ENCODE assay signal across 9 mouse cellular contexts in genomic region chr1:156780234-156781005, GRCm38 (mm10). TPM values are rescaled to one million over a fixed set of nuclear protein-coding genes. Genes with fewer than 3 reads are reported as not detected.
DNase-seq lines count a peak whose midpoint lies in the region; ATAC-seq and TF ChIP-seq lines count a peak whose summit lies in the region.
"Had no signal": no experiment of that assay in that cellular context is flagged by ENCODE, and none has a peak within 500 bp of the region (broad histone marks: within the 10 kb centered on the region; RNA-seq: fewer than 3 reads in every experiment).

No protein-coding gene starts in this region.

- no peak for ATAC-seq in midbrain, embryonic 11.5 days (ENCODE audit: low FRiP score)
- 0 out of 2 replicates have a peak, but pooled peaks have one; percentile 7 for ATAC-seq in intestine, embryonic 14.5 days (replicated peaks; ENCODE audit: low FRiP score, low TSS enrichment, low read depth)
- 0 out of 2 replicates have a peak, but pooled peaks have one; percentile 20 for ATAC-seq in stomach, embryonic 15.5 days (ENCODE audit: insufficient read depth, low FRiP score, low read depth)
- no peak for ATAC-seq in monocyte, adult 5-6 weeks (replicated peaks; ENCODE audit: insufficient number of reproducible peaks, low FRiP score, low TSS enrichment, poor library complexity, severe bottlenecking)

- H3K9me3 ChIP-seq in midbrain, embryonic 10.5 days (replicated peaks) = no peaks in the 10 kb centered on the region
- no peaks in the 10 kb centered on the region for H3K9me3 ChIP-seq in midbrain, embryonic 11.5 days (ENCODE audit: control insufficient read depth, low read length)
- H3K9me3 ChIP-seq in intestine, embryonic 14.5 days (ENCODE audit: control insufficient read depth, low read length) = no peaks in the 10 kb centered on the region
- no peaks in the 10 kb centered on the region for H3K9me3 ChIP-seq in stomach, embryonic 15.5 days

- H3K4me3 ChIP-seq in midbrain, embryonic 10.5 days = no peak overlapping the region
- no peak overlapping the region for H3K4me3 ChIP-seq in midbrain, embryonic 11.5 days (ENCODE audit: low read depth, low read length)
- no peak overlapping the region for H3K4me3 ChIP-seq in intestine, embryonic 14.5 days (ENCODE audit: low read depth, low read length)
- no peak overlapping the region for H3K4me3 ChIP-seq in stomach, embryonic 15.5 days (replicated peaks)
- no peak overlapping the region for H3K4me3 ChIP-seq in left cerebral cortex, adult 2 months
- H3K4me3 ChIP-seq: erythroblast, embryonic 14.5 days had no signal

- intact Hi-C loops in gastrocnemius, postnatal 14 days (cut with DNase I; ENCODE audit: low total_unique reads) = no loop called here
- intact Hi-C loops in left cerebral cortex, adult 2 months (cut with DNase I) = no loop called here

- no peak overlapping the region for H3K4me2 ChIP-seq in midbrain, embryonic 11.5 days
- 0 out of 2 replicates have a peak overlapping the region, but pooled peaks have one; percentile 4 for H3K4me2 ChIP-seq in intestine, embryonic 14.5 days (ENCODE audit: low read length)
- peak overlapping the region; percentile 13; the same call in 1 of the 2 replicates for H3K4me2 ChIP-seq in stomach, embryonic 15.5 days

- no peaks in the 10 kb centered on the region for H3K36me3 ChIP-seq in midbrain, embryonic 10.5 days
- no peaks in the 10 kb centered on the region for H3K36me3 ChIP-seq in midbrain, embryonic 11.5 days (ENCODE audit: control insufficient read depth, insufficient read depth, low read length)
- H3K36me3 ChIP-seq in intestine, embryonic 14.5 days (ENCODE audit: control insufficient read depth, insufficient read depth, low read length) = no peaks in the 10 kb centered on the region
- H3K36me3 ChIP-seq in stomach, embryonic 15.5 days = no peaks in the 10 kb centered on the region

- no peak overlapping the region for H3K9ac ChIP-seq in midbrain, embryonic 11.5 days (ENCODE audit: low read length)
- no peak overlapping the region for H3K9ac ChIP-seq in intestine, embryonic 14.5 days (ENCODE audit: low read length)
- H3K9ac ChIP-seq in stomach, embryonic 15.5 days = no peak overlapping the region

- DNase-seq in midbrain, embryonic 10.5 days (ENCODE audit: low spot score) = no peak
- DNase-seq in midbrain, embryonic 11.5 days (ENCODE audit: low spot score, missing footprints) = no peak
- peak; percentile 35 for DNase-seq in gastrocnemius, postnatal 14 days
- peak; percentile 70 for DNase-seq in intestine, embryonic 14.5 days (ENCODE audit: low spot score)
- no peak for DNase-seq in left cerebral cortex, adult 2 months (ENCODE audit: extremely low spot score in 1 of 2, low spot score in 2 of 2)
- no peak for DNase-seq in layer of hippocampus, postnatal 25 days (ENCODE audit: extremely low spot score in 1 of 2, low spot score in 1 of 2)

- peaks cover 85% of the 10 kb centered on the region for H3K27me3 ChIP-seq in midbrain, embryonic 10.5 days (ENCODE audit: low read depth, poor library complexity, severe bottlenecking)
- H3K27me3 ChIP-seq in midbrain, embryonic 11.5 days (ENCODE audit: control insufficient read depth, insufficient read depth, low read length) = peaks cover 17% of the 10 kb centered on the region
- H3K27me3 ChIP-seq in intestine, embryonic 14.5 days (replicated peaks; ENCODE audit: control insufficient read depth, insufficient read depth, low read length) = no peaks in the 10 kb centered on the region
- no peaks in the 10 kb centered on the region for H3K27me3 ChIP-seq in stomach, embryonic 15.5 days (replicated peaks)

- H3K27ac ChIP-seq in midbrain, embryonic 10.5 days (replicated peaks) = 0 out of 2 replicates have a peak overlapping the region, but pooled peaks have one; percentile 17
- no peak overlapping the region for H3K27ac ChIP-seq in midbrain, embryonic 11.5 days (ENCODE audit: low read depth, low read length)
- peak overlapping the region; percentile 88 for H3K27ac ChIP-seq in intestine, embryonic 14.5 days (ENCODE audit: low read depth)
- peak overlapping the region; percentile 91 for H3K27ac ChIP-seq in stomach, embryonic 15.5 days
- H3K27ac ChIP-seq in left cerebral cortex, adult 2 months = no peak overlapping the region

- H3K4me1 ChIP-seq in midbrain, embryonic 10.5 days = peaks cover 70% of the 10 kb centered on the region
- peaks cover 33% of the 10 kb centered on the region for H3K4me1 ChIP-seq in midbrain, embryonic 11.5 days (ENCODE audit: control insufficient read depth, insufficient read depth, low read length)
- H3K4me1 ChIP-seq in intestine, embryonic 14.5 days (replicated peaks; ENCODE audit: control insufficient read depth, insufficient read depth, low read length) = peaks cover 29% of the 10 kb centered on the region
- peaks cover 12% of the 10 kb centered on the region for H3K4me1 ChIP-seq in stomach, embryonic 15.5 days

- WGBS in midbrain, embryonic 10.5 days = 68% methylated on average over 16 of the region's 16 CpGs
- WGBS in midbrain, embryonic 11.5 days = 64% methylated on average over 16 of the region's 16 CpGs
- WGBS in intestine, embryonic 14.5 days = 32% methylated on average over 16 of the region's 16 CpGs
- 46% methylated on average over 16 of the region's 16 CpGs for WGBS in stomach, embryonic 15.5 days

- no peak for TF ChIP-seq CTCF in left cerebral cortex, adult 2 months (IDR thresholded peaks at IDR 0.05)

RNA-seq across cellular contexts. Expression of gene Angptl1, which starts 57.9 kb away (rescaled TPM):
- polyA plus RNA-seq in midbrain, embryonic 10.5 days (2016; fragmentation: Nextera tagmentation; extraction: Ambion mirVana) = 1.0 and 1.3 TPM in 2 replicates
- 1.4 and 1.6 TPM in 2 replicates for polyA plus RNA-seq in midbrain, embryonic 11.5 days (2014; fragmentation: Nextera tagmentation; extraction: Ambion mirVana)
- total RNA-seq in gastrocnemius, postnatal 14 days (2021) = 10 to 100 TPM; 26.8 to 38.1 TPM
- polyA plus RNA-seq in intestine, embryonic 14.5 days (2014; fragmentation: Nextera tagmentation; extraction: Ambion mirVana) = 38.7 and 45.9 TPM in 2 replicates
- 17.1 and 17.8 TPM in 2 replicates for polyA plus RNA-seq in stomach, embryonic 15.5 days (2015; fragmentation: Nextera tagmentation; extraction: Ambion mirVana)
- not detected in 3 replicates for total RNA-seq in monocyte, adult 5-6 weeks (2017)
- under 1 TPM; 0.42 to 0.68 TPM for total RNA-seq in left cerebral cortex, adult 2 months (2021)
- total RNA-seq in layer of hippocampus, postnatal 25 days (2021) = 1 to 10 TPM; 1.1 to 1.4 TPM
- polyA plus RNA-seq: erythroblast, embryonic 14.5 days had no signal

Comparison
In these comparisons a context has a peak if more than half of its experiments do, and no peak if none do; other contexts are left out.
1. H3K27ac ChIP-seq: peak in midbrain, embryonic 10.5 days (single experiment), intestine, embryonic 14.5 days (single experiment) and stomach, embryonic 15.5 days (single experiment); none in midbrain, embryonic 11.5 days (single experiment) and left cerebral cortex, adult 2 months (single experiment).
2. DNase-seq: peak in gastrocnemius, postnatal 14 days (single experiment) and intestine, embryonic 14.5 days (single experiment); none in midbrain, embryonic 10.5 days (single experiment), midbrain, embryonic 11.5 days (single experiment), left cerebral cortex, adult 2 months (0 of 2) and layer of hippocampus, postnatal 25 days (0 of 2).
3. ATAC-seq: peak in intestine, embryonic 14.5 days (single experiment) and stomach, embryonic 15.5 days (single experiment); none in midbrain, embryonic 11.5 days (single experiment) and monocyte, adult 5-6 weeks (single experiment).
4. RNA of gene Angptl1, which starts 57.9 kb away (total RNA-seq): 26.8 to 38.1 TPM in gastrocnemius, postnatal 14 days; 1.1 to 1.4 TPM in layer of hippocampus, postnatal 25 days, 0.42 to 0.68 TPM in left cerebral cortex, adult 2 months and not detected in monocyte, adult 5-6 weeks; every median in the first group is over 10 times any median in the second.